Mouse (Mus musculus) megakaryocyte, embryonic 14.5 days (primary cell): Measurements from ENCODE around the gene Bcl2.

Source experiments
- FLI1 ChIP-seq: IDR thresholded peaks from 2 replicates; pipeline ENCODE4 v1.6.1; 2012; ENCODE audit warnings: low read length, inconsistent platforms, mixed read lengths
- GATA1 ChIP-seq: IDR thresholded peaks from 3 replicates; pipeline ENCODE4 v1.6.1; 2012; ENCODE audit warnings: mixed read lengths, low read length, inconsistent platforms, borderline replicate concordance

- no peak for TF ChIP-seq GATA1
- no peak for TF ChIP-seq FLI1
Measured at GRCm38 (mm10) chr1:106629931-106630682, 84.0 kb downstream of the Bcl2 start.
